Mouse (Mus musculus) ES-Bruce4 (cell line): Measurements from ENCODE around the gene Hist1h3a. TPM values are rescaled to one million over a fixed set of nuclear protein-coding genes. Genes with fewer than 3 reads are reported as not detected.

Experiments used
- H3K27ac ChIP-seq: 2 replicates; pipeline ENCODE4 v1.5.1; 2012; ENCODE audit warnings: low read length, inconsistent platforms; ENCODE audit not compliant: insufficient read depth
- H3K27me3 ChIP-seq: 2 replicates; pipeline ENCODE4 v1.6.1; 2012; ENCODE audit warnings: mild to moderate bottlenecking, low read length, inconsistent platforms; ENCODE audit not compliant: control insufficient read depth, poor library complexity, insufficient read depth, severe bottlenecking
- H3K36me3 ChIP-seq: 2 replicates; pipeline ENCODE4 v1.6.1; 2012; ENCODE audit warnings: inconsistent platforms, mild to moderate bottlenecking, low read length, moderate library complexity; ENCODE audit not compliant: control insufficient read depth, poor library complexity, insufficient read depth, severe bottlenecking
- H3K4me1 ChIP-seq: one replicate; pipeline ENCODE4 v1.8.1; 2011; ENCODE audit warnings: low read length; ENCODE audit not compliant: control insufficient read depth, insufficient read depth
- H3K4me3 ChIP-seq: 2 replicates; pipeline ENCODE4 v1.5.1; 2011; ENCODE audit warnings: low read depth, mild to moderate bottlenecking, low read length
- H3K9ac ChIP-seq: 2 replicates; pipeline ENCODE4 v1.6.1; 2012; ENCODE audit warnings: low read depth, mild to moderate bottlenecking, inconsistent platforms; ENCODE audit not compliant: poor library complexity, severe bottlenecking
- H3K9me3 ChIP-seq: replicated peaks from 2 replicates; pipeline ENCODE4 v1.6.1; 2012; ENCODE audit warnings: mild to moderate bottlenecking, low read length, inconsistent platforms; ENCODE audit not compliant: control insufficient read depth, poor library complexity, insufficient read depth, severe bottlenecking
- CTCF ChIP-seq: IDR thresholded peaks from one replicate; pipeline ENCODE4 v1.8.1; 2011; ENCODE audit warnings: low read depth, low read length
- EP300 ChIP-seq: IDR thresholded peaks from 2 replicates; pipeline ENCODE4 v1.6.1; 2011; ENCODE audit warnings: low read depth, low read length; ENCODE audit not compliant: insufficient read depth
- POLR2A ChIP-seq: IDR thresholded peaks from one replicate; pipeline ENCODE4 v1.8.1; 2011; ENCODE audit warnings: low read length; ENCODE audit not compliant: insufficient read depth
- polyA plus RNA-seq: library from polyadenylated mRNA; stranded (reverse); fragments of >200 nt; gene quantifications from 2 replicates; pipeline ENCODE4 v1.2.4, GENCODE M21; 2011; ENCODE audit warnings: low read depth; ENCODE audit not compliant: missing spikeins, insufficient read depth, insufficient read length

The Hist1h3a gene
- polyA plus RNA-seq, 1 experiment = 5.4 TPM

DNA sequence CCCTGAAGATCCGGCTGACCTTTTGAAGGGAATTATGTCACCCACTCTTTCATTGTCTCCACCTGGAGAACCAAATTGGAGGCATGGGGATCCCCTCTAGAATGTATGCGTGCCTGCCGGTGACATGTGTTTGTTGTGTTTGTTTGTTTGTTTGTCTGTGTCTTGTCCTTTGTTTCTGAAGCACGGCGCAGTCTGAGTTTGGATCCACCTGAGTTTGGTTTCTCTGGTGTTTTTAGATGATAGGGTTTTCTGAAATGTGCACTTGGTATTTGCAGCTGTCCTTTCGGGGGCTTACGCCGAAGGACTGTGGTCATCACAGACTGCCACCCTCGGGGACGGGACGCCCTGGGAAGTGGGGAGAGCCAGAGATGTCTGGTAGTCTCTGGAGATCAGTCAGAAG lies 45.0 kb downstream of the Hist1h3a start:
- Histone ChIP-seq H3K9ac (no peak overlapping the region), H3K9me3 (no peaks in the 10 kb centered on the region), H3K36me3 (no peaks in the 10 kb centered on the region), H3K4me1 (no peaks in the 10 kb centered on the region), H3K4me3 (no peak overlapping the region), H3K27ac (no peak overlapping the region), H3K27me3 (no peaks in the 10 kb centered on the region)
- TF ChIP-seq POLR2A (no peak), CTCF (no peak), EP300 (no peak)

DNA sequence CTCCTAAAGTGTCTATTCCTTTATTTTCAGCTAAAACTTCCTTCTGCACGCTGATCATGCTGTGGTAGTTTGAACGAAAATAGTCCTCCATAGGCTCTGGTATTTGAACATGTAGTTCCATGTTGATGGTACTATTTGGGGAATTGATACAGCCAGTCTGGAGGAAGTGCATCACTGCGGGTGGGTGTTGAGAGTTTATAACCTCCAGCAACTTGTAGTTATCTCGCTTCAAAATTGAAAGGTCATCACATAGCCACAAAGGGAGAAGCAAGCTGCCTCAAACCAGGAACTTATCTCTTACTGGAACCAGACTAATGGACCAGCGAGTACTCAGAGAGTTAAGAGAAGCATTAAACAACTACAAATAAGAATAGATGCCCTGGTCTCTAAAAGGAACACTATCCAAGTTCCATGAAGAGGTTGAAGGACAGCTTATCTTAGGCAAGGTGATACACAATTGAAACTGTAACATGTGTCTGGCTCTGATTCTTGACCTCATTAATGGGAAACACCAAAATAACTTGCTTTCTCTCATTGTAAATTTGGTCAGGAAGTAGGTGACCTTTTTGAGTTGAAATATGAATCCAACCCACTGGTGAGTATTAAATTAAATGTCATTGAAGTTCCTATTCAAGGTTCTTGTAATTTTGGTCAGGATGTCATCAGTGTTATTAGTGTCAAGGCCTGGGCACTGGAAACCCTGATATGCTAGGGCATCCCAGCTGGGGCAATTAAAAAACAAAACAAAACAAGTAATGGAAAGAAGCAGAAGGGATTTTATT lies 45.7 kb downstream of the Hist1h3a start:
- H3K9me3 ChIP-seq = no peaks in the 10 kb centered on the region
- H3K4me3 ChIP-seq = no peak overlapping the region
- no peaks in the 10 kb centered on the region for H3K36me3 ChIP-seq
- no peak overlapping the region for H3K9ac ChIP-seq
- TF ChIP-seq CTCF (no peak), EP300 (no peak), POLR2A (no peak)
- H3K27ac ChIP-seq = no peak overlapping the region
- no peaks in the 10 kb centered on the region for H3K4me1 ChIP-seq
- H3K27me3 ChIP-seq = no peaks in the 10 kb centered on the region

Other genes starting within 250 kb of the Hist1h3a start
- 16.9 and 19.1 TPM in 2 replicates for gene Hist1h4h, start 231.3 kb downstream of the Hist1h3a start, polyA plus RNA-seq
- 68.8 and 97.9 TPM in 2 replicates for gene Hist1h2af, start 228.5 kb downstream of the Hist1h3a start, polyA plus RNA-seq
- gene Hist1h3g, start 227.0 kb downstream of the Hist1h3a start, polyA plus RNA-seq = 8.9 and 16.9 TPM in 2 replicates
- 3.9 and 4.2 TPM in 2 replicates for gene Hist1h2bh, start 219.0 kb downstream of the Hist1h3a start, polyA plus RNA-seq
- gene Hist1h3f, start 218.3 kb downstream of the Hist1h3a start, polyA plus RNA-seq = 1.5 TPM in 1 of 2 replicates, not detected in the other
- 24.1 and 31.1 TPM in 2 replicates for gene Hist1h4f, start 210.7 kb downstream of the Hist1h3a start, polyA plus RNA-seq
- gene Hist1h1d, start 209.1 kb downstream of the Hist1h3a start, polyA plus RNA-seq = 1.6 and 2.0 TPM in 2 replicates
- 14.3 and 15.4 TPM in 2 replicates for gene Hist1h3e, start 200.0 kb downstream of the Hist1h3a start, polyA plus RNA-seq
- 5.0 and 8.2 TPM in 2 replicates for gene Hist1h2ae, start 191.2 kb downstream of the Hist1h3a start, polyA plus RNA-seq
- 13.4 and 16.7 TPM in 2 replicates for gene Hist1h2bg, start 191.0 kb downstream of the Hist1h3a start, polyA plus RNA-seq
- 21.5 and 23.2 TPM in 2 replicates for gene Hist1h2bf, start 188.2 kb downstream of the Hist1h3a start, polyA plus RNA-seq
- 2.0 TPM in 1 of 2 replicates, not detected in the other for gene Hist1h2ad, start 188.0 kb downstream of the Hist1h3a start, polyA plus RNA-seq
- 3.2 and 4.7 TPM in 2 replicates for gene Hist1h3d, start 186.6 kb downstream of the Hist1h3a start, polyA plus RNA-seq
- gene Hist1h4d, start 180.8 kb downstream of the Hist1h3a start, polyA plus RNA-seq = 4.3 and 4.8 TPM in 2 replicates
- gene Hist1h2be, start 141.3 kb downstream of the Hist1h3a start, polyA plus RNA-seq = 1.8 TPM in 2 replicates
- 6.9 and 8.4 TPM in 2 replicates for gene Hist1h1e, start 139.8 kb downstream of the Hist1h3a start, polyA plus RNA-seq
- gene Hist1h2ac, start 78.4 kb downstream of the Hist1h3a start, polyA plus RNA-seq = 0.37 and 0.91 TPM in 2 replicates
- gene Hist1h2bc, start 78.2 kb downstream of the Hist1h3a start, polyA plus RNA-seq = 9.1 and 10.6 TPM in 2 replicates
- gene Hist1h1t, start 66.6 kb downstream of the Hist1h3a start, polyA plus RNA-seq = not detected in 2 replicates
- gene Hist1h4c, start 63.9 kb downstream of the Hist1h3a start, polyA plus RNA-seq = 1.3 and 2.5 TPM in 2 replicates
- gene Hfe, start 51.5 kb downstream of the Hist1h3a start, polyA plus RNA-seq = not detected in 2 replicates
- 10.8 and 13.3 TPM in 2 replicates for gene Hist1h1c, start 23.6 kb downstream of the Hist1h3a start, polyA plus RNA-seq
- gene Hist1h3c, start 16.8 kb downstream of the Hist1h3a start, polyA plus RNA-seq = 3.6 and 8.6 TPM in 2 replicates
- gene Hist1h2bb, start 15.7 kb downstream of the Hist1h3a start, polyA plus RNA-seq = 9.8 and 11.5 TPM in 2 replicates
- 11.9 and 17.9 TPM in 2 replicates for gene Hist1h2ab, start 11.3 kb downstream of the Hist1h3a start, polyA plus RNA-seq
- gene Hist1h3b, start 10.1 kb downstream of the Hist1h3a start, polyA plus RNA-seq = 5.0 and 9.4 TPM in 2 replicates
- gene Hist1h4b, start 5.4 kb downstream of the Hist1h3a start, polyA plus RNA-seq = 28.2 and 29.2 TPM in 2 replicates
- 3.1 and 4.5 TPM in 2 replicates for gene Hist1h4a, start 1.2 kb downstream of the Hist1h3a start, polyA plus RNA-seq
- gene Hist1h1a, start 1.3 kb upstream of the Hist1h3a start, polyA plus RNA-seq = 7.8 and 8.6 TPM in 2 replicates
- not detected in 2 replicates for gene Trim38, start 7.5 kb upstream of the Hist1h3a start, polyA plus RNA-seq
- gene Slc17a2, start 44.6 kb upstream of the Hist1h3a start, polyA plus RNA-seq = not detected in 2 replicates
- gene Slc17a3, start 77.0 kb upstream of the Hist1h3a start, polyA plus RNA-seq = not detected in 2 replicates
- not detected in 2 replicates for gene Slc17a1, start 105.4 kb upstream of the Hist1h3a start, polyA plus RNA-seq
- not detected in 2 replicates for gene Slc17a4, start 152.6 kb upstream of the Hist1h3a start, polyA plus RNA-seq
- gene Hist1h2ba, start 171.8 kb upstream of the Hist1h3a start, polyA plus RNA-seq = not detected in 2 replicates
- not detected in 2 replicates for gene Hist1h2aa, start 172.1 kb upstream of the Hist1h3a start, polyA plus RNA-seq
- not detected in 2 replicates for gene Scgn, start 228.8 kb upstream of the Hist1h3a start, polyA plus RNA-seq